Comparison of ENCODE assay signal across 8 mouse cellular contexts in genomic region chr10:74967651-74968267, GRCm38 (mm10). TPM values are rescaled to one million over a fixed set of nuclear protein-coding genes. Genes with fewer than 3 reads are reported as not detected.
DNase-seq lines count a peak whose midpoint lies in the region; ATAC-seq lines count a peak whose summit lies in the region.

No protein-coding gene starts in this region.

- H3K27me3 ChIP-seq in heart, embryonic 15.5 days, result peaks cover 52% of the 10 kb centered on the region
- H3K27me3 ChIP-seq in embryonic facial prominence, embryonic 10.5 days (replicated peaks; ENCODE audit: low read depth, poor library complexity, severe bottlenecking), result peaks cover 60% of the 10 kb centered on the region
- H3K27me3 ChIP-seq in intestine, embryonic 15.5 days (replicated peaks), result peaks cover 22% of the 10 kb centered on the region
- peaks cover 48% of the 10 kb centered on the region for H3K27me3 ChIP-seq in midbrain, embryonic 12.5 days

- H3K27ac ChIP-seq in heart, embryonic 15.5 days, result no peak overlapping the region
- peak overlapping the region; percentile 78 for H3K27ac ChIP-seq in embryonic facial prominence, embryonic 10.5 days (replicated peaks)
- H3K27ac ChIP-seq in intestine, embryonic 15.5 days, result no peak overlapping the region
- peak overlapping the region; percentile 58 for H3K27ac ChIP-seq in midbrain, embryonic 12.5 days (replicated peaks)

- H3K4me1 ChIP-seq in heart, embryonic 15.5 days (replicated peaks), result peaks cover 13% of the 10 kb centered on the region
- peaks cover 29% of the 10 kb centered on the region for H3K4me1 ChIP-seq in embryonic facial prominence, embryonic 10.5 days
- H3K4me1 ChIP-seq in intestine, embryonic 15.5 days (replicated peaks), result peaks cover 14% of the 10 kb centered on the region
- peaks cover 18% of the 10 kb centered on the region for H3K4me1 ChIP-seq in midbrain, embryonic 12.5 days

- no peaks in the 10 kb centered on the region for H3K9me3 ChIP-seq in heart, embryonic 15.5 days (replicated peaks)
- no peaks in the 10 kb centered on the region for H3K9me3 ChIP-seq in embryonic facial prominence, embryonic 10.5 days
- H3K9me3 ChIP-seq in intestine, embryonic 15.5 days, result no peaks in the 10 kb centered on the region
- no peaks in the 10 kb centered on the region for H3K9me3 ChIP-seq in midbrain, embryonic 12.5 days

- H3K9ac ChIP-seq in heart, embryonic 15.5 days, result peak overlapping the region; percentile 55
- H3K9ac ChIP-seq in intestine, embryonic 15.5 days, result peak overlapping the region; percentile 52
- peak overlapping the region; percentile 70 for H3K9ac ChIP-seq in midbrain, embryonic 12.5 days (replicated peaks)

- H3K36me3 ChIP-seq in heart, embryonic 15.5 days, result no peaks in the 10 kb centered on the region
- H3K36me3 ChIP-seq in embryonic facial prominence, embryonic 10.5 days (replicated peaks), result no peaks in the 10 kb centered on the region
- no peaks in the 10 kb centered on the region for H3K36me3 ChIP-seq in intestine, embryonic 15.5 days
- H3K36me3 ChIP-seq in midbrain, embryonic 12.5 days, result no peaks in the 10 kb centered on the region

- DNase-seq in heart, adult 11 months, result no peak
- DNase-seq in MN1 (ENCODE audit: low spot score), result peak; percentile 45
- peak; percentile 22 for DNase-seq in embryonic facial prominence, embryonic 10.5 days (ENCODE audit: low spot score)
- DNase-seq in gastrocnemius, postnatal 10 days, result no peak
- no peak for DNase-seq in c-Kit-positive CD71-positive TER-119-positive erythroid progenitor cells, embryonic 14.5 days (ENCODE audit: low spot score)

- whole genome bisulfite sequencing in heart, embryonic 15.5 days, result 8% methylated on average over 25 of the region's 25 CpGs
- 2% methylated on average over 25 of the region's 25 CpGs for WGBS in embryonic facial prominence, embryonic 10.5 days
- WGBS in intestine, embryonic 15.5 days, result 6% methylated on average over 25 of the region's 25 CpGs
- 2% methylated on average over 25 of the region's 25 CpGs for WGBS in midbrain, embryonic 12.5 days

- peak overlapping the region; percentile 98 for H3K4me2 ChIP-seq in heart, embryonic 15.5 days
- peak overlapping the region; percentile 97 for H3K4me2 ChIP-seq in intestine, embryonic 15.5 days (replicated peaks)
- H3K4me2 ChIP-seq in midbrain, embryonic 12.5 days (replicated peaks), result peak overlapping the region; percentile 96

- peak overlapping the region; percentile 63 for H3K4me3 ChIP-seq in heart, embryonic 15.5 days
- H3K4me3 ChIP-seq in embryonic facial prominence, embryonic 10.5 days, result peak overlapping the region; percentile 75
- peak overlapping the region; percentile 69 for H3K4me3 ChIP-seq in intestine, embryonic 15.5 days (replicated peaks)
- peak overlapping the region; percentile 79 for H3K4me3 ChIP-seq in midbrain, embryonic 12.5 days

- ATAC-seq in heart, embryonic 15.5 days (replicated peaks; ENCODE audit: insufficient number of reproducible peaks, insufficient read depth, low FRiP score, low read depth), result no peak
- ATAC-seq in intestine, embryonic 15.5 days, result no peak; the same call in 1 of the 2 replicates
- no peak for ATAC-seq in midbrain, embryonic 12.5 days (ENCODE audit: low FRiP score, low read depth)

RNA-seq across cellular contexts. Expression of gene Gnaz, which starts 0.8 kb away (rescaled TPM):
- 1.2 and 1.7 TPM in 2 replicates for polyA plus RNA-seq in heart, embryonic 15.5 days (2015; fragmentation: Nextera tagmentation; extraction: Ambion mirVana)
- 5.1 TPM in 2 replicates for polyA plus RNA-seq in embryonic facial prominence, embryonic 10.5 days (2016; fragmentation: Nextera tagmentation; extraction: Ambion mirVana)
- polyA plus RNA-seq in intestine, embryonic 15.5 days (2015; fragmentation: Nextera tagmentation; extraction: Ambion mirVana), result 3.5 and 3.6 TPM in 2 replicates
- 22.2 and 23.8 TPM in 2 replicates for polyA plus RNA-seq in midbrain, embryonic 12.5 days (2016; fragmentation: Nextera tagmentation; extraction: Ambion mirVana)
- 1 to 10 TPM in 1 of 2 experiments, under 1 TPM in 1; 0.99 to 1.6 TPM for total RNA-seq in gastrocnemius, postnatal 10 days (2021)

Comparison
In these comparisons a context has a peak if more than half of its experiments do, and no peak if none do; other contexts are left out.
1. H3K27ac ChIP-seq: peak in embryonic facial prominence, embryonic 10.5 days (single experiment) and midbrain, embryonic 12.5 days (single experiment); none in heart, embryonic 15.5 days (single experiment) and intestine, embryonic 15.5 days (single experiment).
2. DNase-seq: peak in MN1 (single experiment) and embryonic facial prominence, embryonic 10.5 days (single experiment); none in heart, adult 11 months (single experiment), gastrocnemius, postnatal 10 days (single experiment) and c-Kit-positive CD71-positive TER-119-positive erythroid progenitor cells, embryonic 14.5 days (single experiment).
3. Peak in every context shown above with its lines, with median percentiles within 50 percentile points of each other: H3K4me2 ChIP-seq, H3K4me3 ChIP-seq and H3K9ac ChIP-seq.